Mouse (Mus musculus): Measurements from ENCODE around the gene Nme7.
A peak's percentile ranks its signal among the peaks of the same experiment; 100 is the strongest.

Nme7 gene

GRCm38 (mm10) chr1:164342161-164342560, 38.2 kb downstream of the Nme7 start:
- TF ChIP-seq GATA4 (IDR thresholded peaks at IDR 0.05; ENCODE audit: insufficient replicate concordance, low read length), result peak; percentile 89

DNA sequence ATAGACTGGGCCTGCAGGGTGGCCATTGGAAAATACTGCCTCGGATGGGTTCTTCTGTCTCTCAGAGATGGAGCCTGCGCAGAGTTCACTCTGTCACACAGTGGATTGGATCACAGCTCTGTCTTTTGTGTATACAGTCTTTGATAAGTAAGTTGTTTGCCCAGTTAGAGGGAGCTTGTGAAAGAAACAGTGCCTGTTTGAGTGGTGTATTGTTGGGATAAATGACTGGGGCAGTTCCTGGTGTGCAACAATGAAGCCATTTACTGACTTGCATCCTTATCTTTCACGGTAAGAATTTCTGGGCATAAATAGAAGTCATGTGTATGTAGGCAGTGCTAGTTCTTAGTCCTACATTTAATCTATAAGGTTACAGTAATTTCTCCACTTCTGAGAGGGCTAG, 49.5 kb downstream of the Nme7 start:
- no peak for TF ChIP-seq GATA4 (IDR thresholded peaks at IDR 0.05; ENCODE audit: insufficient replicate concordance, low read length)

DNA sequence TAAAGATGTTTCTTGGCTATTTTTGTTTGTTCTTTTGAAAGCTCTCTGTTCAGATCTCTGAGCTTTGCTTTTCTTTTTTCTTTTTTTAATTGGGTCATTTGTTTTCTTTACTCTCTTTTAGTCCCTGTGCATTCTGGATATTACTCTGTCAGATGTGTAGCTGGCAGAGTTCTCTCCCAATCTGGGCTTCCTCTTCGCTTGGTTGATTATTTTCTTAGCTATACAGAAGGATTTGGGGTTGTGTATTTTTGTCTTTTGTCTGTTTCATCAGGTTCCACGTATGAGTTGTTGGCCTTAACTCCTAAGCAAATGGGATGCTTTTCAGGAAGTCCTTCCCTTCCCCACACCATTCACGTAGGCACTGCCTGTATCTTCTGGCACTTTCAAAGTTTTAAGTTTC, 54.1 kb downstream of the Nme7 start:
- TF ChIP-seq GATA4 (IDR thresholded peaks at IDR 0.05; ENCODE audit: insufficient replicate concordance, low read length), result no peak

DNA sequence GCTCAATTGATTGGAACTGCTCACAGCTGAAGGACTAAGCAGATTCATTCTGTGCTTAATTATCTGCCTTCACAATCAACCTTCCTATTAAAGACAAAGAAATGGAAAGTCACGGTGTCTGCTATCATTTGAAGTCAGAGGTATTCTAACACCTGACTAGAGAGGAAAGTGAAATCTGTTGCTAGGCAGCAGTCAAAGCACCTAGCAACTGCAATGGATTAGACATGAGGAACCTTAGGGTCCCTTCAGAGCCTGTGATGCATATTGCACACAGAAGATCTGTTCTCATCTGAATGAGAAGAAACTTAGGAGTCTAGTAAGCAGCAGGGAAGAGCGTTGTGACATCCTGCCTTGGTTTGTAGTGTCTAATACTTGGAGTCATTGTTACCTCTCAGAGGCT, 58.1 kb downstream of the Nme7 start:
- no peak for TF ChIP-seq GATA4 (IDR thresholded peaks at IDR 0.05; ENCODE audit: insufficient replicate concordance, low read length)

- no peak for TF ChIP-seq GATA4 (IDR thresholded peaks at IDR 0.05; ENCODE audit: insufficient replicate concordance, low read length)
Observed at GRCm38 (mm10) chr1:164366156-164367128, 62.5 kb downstream of the Nme7 start.

DNA sequence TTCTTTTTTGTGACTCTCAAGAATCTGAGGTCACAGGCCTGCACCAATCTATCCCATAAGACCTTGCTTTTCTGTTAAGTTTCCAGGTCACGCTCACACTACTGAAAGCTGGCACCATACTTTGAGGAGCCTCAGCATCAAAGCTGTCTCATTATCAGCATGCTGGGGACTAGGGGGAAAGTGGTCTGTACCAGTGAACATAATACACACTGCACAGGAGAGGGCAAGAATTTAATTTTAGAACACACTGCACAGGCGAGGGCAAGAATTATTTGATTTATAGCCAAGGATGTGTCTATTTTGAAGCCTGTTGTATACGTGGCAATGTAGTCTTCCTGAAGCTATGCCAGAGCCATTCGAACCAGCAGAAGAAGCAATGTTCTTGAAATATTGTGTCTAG, 64.2 kb downstream of the Nme7 start:
- no peak for TF ChIP-seq GATA4 (IDR thresholded peaks at IDR 0.05; ENCODE audit: insufficient replicate concordance, low read length)

DNA sequence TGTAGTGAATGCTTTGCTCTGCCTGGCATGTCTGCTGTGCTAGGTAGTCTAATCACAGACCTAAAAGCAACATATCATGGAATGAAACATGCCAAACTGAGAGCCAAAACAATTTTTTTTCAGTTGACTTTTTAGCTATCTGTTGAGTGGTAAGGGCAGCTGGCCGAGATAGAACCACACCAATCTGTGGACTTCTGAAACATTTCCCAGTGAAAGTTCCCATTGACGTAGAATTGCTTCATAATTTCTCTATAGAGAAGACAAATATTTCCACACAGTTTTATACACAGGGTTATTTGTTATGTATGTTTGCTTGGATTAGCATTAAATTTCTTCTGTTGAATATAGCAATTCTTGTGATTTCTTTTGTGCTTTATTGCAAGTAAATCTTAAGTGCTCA, 65.9 kb downstream of the Nme7 start:
- TF ChIP-seq GATA4 (IDR thresholded peaks at IDR 0.05; ENCODE audit: insufficient replicate concordance, low read length), result no peak

DNA sequence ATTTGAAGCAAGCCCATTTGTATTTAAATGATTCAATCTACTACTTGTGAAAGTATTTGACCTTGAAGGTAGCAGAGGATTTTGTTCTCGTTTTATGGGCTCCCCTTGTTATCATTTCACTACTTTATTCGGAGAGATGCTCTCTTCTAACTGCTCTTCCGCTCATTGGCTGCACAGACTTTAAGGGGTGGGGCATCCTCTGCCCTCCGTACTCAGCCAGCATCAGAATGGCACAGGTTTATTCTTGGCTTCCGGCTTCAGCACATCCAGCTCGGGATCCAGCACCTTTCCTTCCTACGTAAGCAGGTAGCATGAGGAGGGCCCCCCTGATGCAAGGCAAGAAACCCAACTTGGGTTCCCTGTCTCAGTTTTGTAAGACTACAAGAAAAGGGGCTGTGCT, 69.1 kb downstream of the Nme7 start:
- no peak for TF ChIP-seq GATA4 (IDR thresholded peaks at IDR 0.05; ENCODE audit: insufficient replicate concordance, low read length)

- no peak for TF ChIP-seq GATA4 (IDR thresholded peaks at IDR 0.05; ENCODE audit: insufficient replicate concordance, low read length)
Observed at GRCm38 (mm10) chr1:164374020-164374419, 70.1 kb downstream of the Nme7 start.

- no peak for TF ChIP-seq GATA4 (IDR thresholded peaks at IDR 0.05; ENCODE audit: insufficient replicate concordance, low read length)
Observed at GRCm38 (mm10) chr1:164375626-164376025, 71.7 kb downstream of the Nme7 start.

GRCm38 (mm10) chr1:164376761-164377487, 73.0 kb downstream of the Nme7 start:
- TF ChIP-seq GATA4 (IDR thresholded peaks at IDR 0.05; ENCODE audit: insufficient replicate concordance, low read length), result no peak

DNA sequence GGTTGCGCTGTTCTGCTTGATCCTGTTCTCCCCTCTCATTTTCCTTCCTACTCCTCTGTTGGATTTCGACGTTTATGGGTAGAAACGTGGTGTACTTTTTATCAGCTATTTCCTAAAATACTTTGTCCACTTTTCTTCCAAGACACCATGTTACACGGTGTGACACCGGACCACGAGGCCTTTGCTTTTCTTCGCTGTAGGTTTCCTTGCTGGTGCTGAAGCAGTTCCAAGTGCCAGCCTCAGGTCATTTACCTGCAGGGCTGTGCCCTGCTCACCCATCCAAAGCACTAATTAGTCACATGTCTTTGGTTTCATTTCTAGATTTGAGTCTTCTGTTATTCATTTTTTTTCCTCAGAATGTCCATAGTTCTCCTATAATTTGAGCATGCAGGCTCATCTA, 79.7 kb downstream of the Nme7 start:
- no peak for TF ChIP-seq GATA4 (IDR thresholded peaks at IDR 0.05; ENCODE audit: insufficient replicate concordance, low read length)

DNA sequence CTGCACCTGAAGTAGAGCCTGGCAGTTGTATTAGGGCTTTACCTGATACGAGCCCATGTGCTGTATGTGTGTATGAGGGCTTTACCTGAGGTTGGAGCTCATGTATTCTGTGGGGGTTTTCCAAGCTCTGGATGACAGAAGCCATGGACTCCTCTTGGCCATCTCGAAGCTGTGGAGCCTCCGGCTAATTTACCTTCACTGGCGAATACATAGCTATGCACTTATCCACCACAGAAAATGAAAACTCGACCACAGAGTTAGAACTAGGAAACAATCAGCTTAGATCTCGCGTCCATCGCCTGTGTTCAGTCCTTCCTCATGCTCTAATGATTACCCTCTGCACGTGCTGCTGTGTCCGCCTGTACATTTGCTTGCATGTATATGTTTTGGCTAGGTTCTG, 80.4 kb downstream of the Nme7 start:
- no peak for TF ChIP-seq GATA4 (IDR thresholded peaks at IDR 0.05; ENCODE audit: insufficient replicate concordance, low read length)

DNA sequence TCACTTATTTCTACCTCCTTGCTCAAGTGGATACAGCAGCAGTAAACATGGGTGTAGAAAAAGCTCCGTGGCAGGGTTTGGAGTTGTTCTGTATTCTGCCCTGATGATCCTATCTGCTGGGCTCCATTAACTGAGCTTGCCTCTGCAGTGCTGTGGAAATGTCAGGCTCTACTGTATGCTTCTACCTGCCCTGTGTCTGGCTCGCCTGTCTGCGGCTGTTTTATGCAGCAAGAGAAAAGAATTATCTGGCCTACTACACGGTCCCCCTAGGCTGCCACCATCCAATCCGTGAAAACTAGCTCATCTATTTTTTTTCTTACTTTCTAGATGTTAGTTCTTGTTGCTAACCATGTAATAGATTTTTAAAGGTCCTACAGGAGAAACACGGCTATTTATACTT, 81.1 kb downstream of the Nme7 start:
- no peak for TF ChIP-seq GATA4 (IDR thresholded peaks at IDR 0.05; ENCODE audit: insufficient replicate concordance, low read length)

- TF ChIP-seq GATA4 (IDR thresholded peaks at IDR 0.05; ENCODE audit: insufficient replicate concordance, low read length), result no peak
Observed at GRCm38 (mm10) chr1:164389743-164390142, 85.8 kb downstream of the Nme7 start.

- TF ChIP-seq GATA4 (IDR thresholded peaks at IDR 0.05; ENCODE audit: insufficient replicate concordance, low read length), result no peak
Observed at GRCm38 (mm10) chr1:164392176-164392575, 88.3 kb downstream of the Nme7 start.
